Mouse (Mus musculus) thymus, postnatal 10 days (tissue): Measurements from ENCODE around the gene Polr2h.

ENCODE experiments used
- DNase-seq, 2 experiments: peaks; one replicate each; pipeline ENCODE4 v3.0.0; 2021; ENCODE audit warnings: low spot score in 2 of 2

The Polr2h gene

GRCm38 (mm10) chr16:20722736-20723135, 5.3 kb downstream of the Polr2h start:
- no peak for DNase-seq

- DNase-seq: no peak
Observed at GRCm38 (mm10) chr16:20723247-20723646, 5.8 kb downstream of the Polr2h start.

GRCm38 (mm10) chr16:20724338-20724748, 6.9 kb downstream of the Polr2h start:
- DNase-seq: no peak

DNA sequence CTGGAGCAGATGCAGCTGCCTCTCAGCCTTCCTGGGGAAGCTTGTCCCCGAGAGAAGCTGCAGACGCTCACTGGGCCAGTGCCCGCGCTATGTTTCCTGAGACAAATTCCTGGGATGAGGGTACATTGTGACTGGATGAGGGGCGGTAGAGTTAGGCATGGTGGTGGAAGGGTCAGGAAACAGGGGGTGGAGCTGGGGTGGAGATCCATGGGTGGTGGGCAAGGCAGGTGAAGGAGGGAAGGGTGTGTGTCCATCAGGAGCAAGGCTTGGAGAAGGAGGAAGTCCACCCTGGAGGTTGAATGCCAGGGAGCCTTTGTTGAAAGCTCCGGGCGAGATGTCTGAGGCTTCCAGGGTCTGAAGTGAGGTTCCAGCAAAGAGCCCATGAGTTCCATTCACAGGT, 7.9 kb downstream of the Polr2h start:
- no peak for DNase-seq

GRCm38 (mm10) chr16:20725750-20726149, 8.3 kb downstream of the Polr2h start:
- no peak for DNase-seq

GRCm38 (mm10) chr16:20726384-20726783, 8.9 kb downstream of the Polr2h start:
- no peak for DNase-seq

DNA sequence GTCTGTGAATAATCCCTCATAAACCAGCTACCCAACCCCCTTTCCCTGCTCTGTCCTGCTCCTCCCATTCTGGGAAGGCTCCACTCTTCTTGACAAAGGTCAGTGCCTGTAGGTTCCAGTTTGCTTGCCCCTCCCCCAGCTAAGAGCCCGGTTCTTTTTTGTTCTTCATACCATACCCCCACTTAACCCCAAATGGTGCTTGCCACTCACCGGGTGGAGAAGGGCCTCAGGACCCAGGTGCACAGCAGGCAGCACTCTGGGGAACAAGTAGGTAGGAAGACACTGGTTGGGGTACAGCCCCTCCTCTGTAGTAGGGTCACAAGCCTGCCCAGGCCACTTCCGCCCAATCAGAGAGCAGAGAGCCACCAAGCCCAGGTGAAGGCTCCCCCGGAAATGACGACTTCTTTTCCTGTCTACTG, 12.8 kb downstream of the Polr2h start:
- DNase-seq: no peak

- no peak for DNase-seq
Observed at GRCm38 (mm10) chr16:20731688-20732087, 14.2 kb downstream of the Polr2h start.

DNA sequence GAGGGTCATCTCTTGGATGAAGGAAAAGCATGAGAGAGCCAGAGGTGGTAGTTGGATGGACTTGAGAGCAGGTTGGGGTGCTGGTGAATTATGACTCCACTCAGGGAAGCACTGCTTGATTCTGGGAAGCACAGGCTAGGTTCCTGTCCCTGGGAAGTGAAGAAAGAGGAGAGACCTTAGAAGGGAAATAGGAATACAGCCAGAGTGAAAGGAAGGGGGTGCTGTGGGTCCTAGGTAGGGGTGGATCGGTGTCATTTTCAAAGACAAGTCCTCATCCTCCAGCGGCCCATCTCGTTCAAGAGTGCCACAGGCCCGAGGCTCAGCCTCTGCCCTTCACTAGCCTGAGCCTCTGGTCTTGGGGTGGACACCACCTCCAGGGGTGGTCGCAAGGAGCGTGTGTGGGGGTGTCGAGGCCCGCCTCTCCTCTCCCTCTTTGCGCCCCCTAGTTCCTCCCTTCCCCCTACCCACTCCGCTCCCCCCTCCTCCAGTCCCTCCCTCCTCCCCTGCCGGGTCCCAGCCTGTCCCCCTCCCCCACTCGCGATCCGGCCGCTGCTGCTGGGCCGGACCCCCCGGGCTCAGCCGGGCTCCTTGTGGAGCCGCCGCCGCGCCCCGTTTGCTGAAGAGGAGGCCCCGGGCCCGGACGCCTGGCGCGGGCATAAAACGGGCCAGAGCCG, 14.9 kb downstream of the Polr2h start:
- DNase-seq: no peak

GRCm38 (mm10) chr16:20732925-20733730, 15.7 kb downstream of the Polr2h start, which contains the start of gene Chrd:
Gene Chrd, plus strand, starts transcription at chr16:20733127.
- no peak for DNase-seq

- DNase-seq: no peak
Observed at GRCm38 (mm10) chr16:20733731-20734730, 16.6 kb downstream of the Polr2h start, which contains the start of gene Thpo. Gene Thpo, minus strand, starts transcription at chr16:20734511.

- no peak for DNase-seq
Observed at GRCm38 (mm10) chr16:20735651-20736050, 18.2 kb downstream of the Polr2h start.

DNA sequence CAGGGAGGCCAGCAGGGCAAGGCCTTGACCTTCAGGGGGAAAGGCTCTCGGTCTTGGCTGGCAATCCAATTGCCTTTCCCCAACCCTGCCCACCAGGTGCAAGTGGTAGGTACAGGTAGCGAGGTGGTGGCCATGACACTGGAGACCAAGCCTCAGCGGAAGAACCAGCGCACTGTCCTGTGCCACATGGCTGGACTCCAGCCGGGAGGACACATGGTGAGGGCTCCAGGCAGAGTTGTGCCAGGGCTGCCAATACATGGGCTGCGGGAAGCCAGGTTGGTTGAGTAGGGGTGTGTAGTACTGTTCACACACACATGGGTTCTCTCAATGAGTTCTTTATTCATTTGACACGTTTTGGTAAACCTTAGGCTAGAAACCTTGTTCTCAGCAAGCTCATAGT, 18.7 kb downstream of the Polr2h start:
- no peak for DNase-seq

- DNase-seq: no peak
Observed at GRCm38 (mm10) chr16:20736823-20737222, 19.4 kb downstream of the Polr2h start.

GRCm38 (mm10) chr16:20739845-20740244, 22.4 kb downstream of the Polr2h start:
- no peak for DNase-seq

GRCm38 (mm10) chr16:20746641-20747040, 29.2 kb downstream of the Polr2h start:
- DNase-seq: no peak

DNA sequence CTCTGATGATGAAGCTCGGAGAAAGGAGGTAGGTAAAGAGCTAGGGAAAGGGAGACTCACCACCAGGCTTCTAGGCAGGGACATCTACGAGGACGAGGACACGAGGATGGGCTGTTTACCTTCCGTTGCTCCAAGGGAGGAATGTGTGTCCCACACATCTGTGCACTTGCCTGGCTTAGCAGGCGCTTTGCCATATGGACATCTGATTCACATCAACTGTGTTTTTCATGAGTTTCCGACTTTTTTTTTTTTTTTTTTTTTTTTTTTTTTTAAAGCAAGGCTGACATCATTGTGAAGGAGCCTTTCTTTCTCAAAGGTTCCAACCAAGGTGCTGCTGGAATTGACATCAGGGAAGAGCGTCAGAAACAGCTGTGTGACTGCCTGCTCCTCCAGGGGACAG, 33.1 kb downstream of the Polr2h start:
- DNase-seq: no peak

DNA sequence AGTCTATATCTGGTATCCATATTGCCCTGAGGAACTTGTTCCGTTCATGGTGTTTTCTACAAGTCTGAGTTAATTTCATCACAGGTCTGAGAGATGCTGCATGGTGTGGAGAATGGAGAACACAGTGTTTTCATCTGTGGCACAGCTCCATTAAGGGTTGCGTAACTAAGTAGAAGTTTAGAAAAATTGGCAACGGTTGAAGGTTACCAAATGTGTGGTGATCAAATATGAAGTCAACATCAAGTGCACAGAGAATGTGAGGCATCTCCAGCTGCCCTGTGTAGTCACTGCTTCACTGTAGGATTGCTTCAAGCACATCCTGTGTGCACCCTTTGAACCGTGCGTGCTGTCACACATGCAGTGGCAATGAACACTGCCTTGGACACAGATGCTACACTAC, 38.6 kb downstream of the Polr2h start:
- DNase-seq: no peak

- DNase-seq: no peak
Observed at GRCm38 (mm10) chr16:20757385-20757784, 39.9 kb downstream of the Polr2h start.

DNA sequence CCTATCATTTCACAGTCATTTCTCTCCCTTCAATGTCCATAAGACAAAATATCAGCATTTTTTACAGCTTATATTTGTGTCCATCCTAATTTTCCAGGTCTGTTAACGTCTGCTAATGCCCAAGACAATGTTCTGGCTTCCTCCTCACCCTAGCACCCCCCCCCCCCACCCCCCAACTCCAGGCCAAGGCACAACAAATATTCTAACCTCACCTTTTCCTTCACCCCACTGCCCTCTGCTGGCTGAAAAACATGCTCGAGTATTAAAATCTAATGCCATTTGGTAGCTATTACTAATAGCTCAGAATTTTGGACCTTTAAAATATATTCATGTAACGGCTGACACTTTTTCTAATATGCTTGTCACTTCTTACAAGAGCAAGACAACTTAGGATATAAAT, 44.2 kb downstream of the Polr2h start:
- DNase-seq: peak in 1 of 2 experiments; percentile 26

DNA sequence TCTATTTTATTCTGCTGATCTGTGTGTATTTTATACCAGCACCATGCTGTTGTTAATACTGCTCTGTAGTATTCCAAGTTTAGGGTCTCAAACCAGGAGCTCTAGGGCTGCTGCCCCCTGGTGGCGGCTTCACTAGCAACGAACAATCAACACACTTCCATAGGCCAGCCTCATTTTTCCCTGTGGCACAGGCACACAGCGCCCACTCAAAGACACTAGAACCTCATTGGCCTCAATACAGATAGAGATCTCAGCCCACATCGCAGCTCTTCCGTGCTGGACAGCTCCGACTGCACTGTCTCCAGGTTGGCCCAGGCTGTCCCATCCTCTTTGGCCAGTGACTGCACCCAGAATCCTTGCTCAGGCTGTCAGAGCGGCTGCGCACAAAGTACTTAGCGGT, 47.8 kb downstream of the Polr2h start:
- DNase-seq: peak in 1 of 2 experiments; percentile 58
